Mouse (Mus musculus): ENCODE measurements at regions not wholly inside any gene's neighbourhood (a gene's known extent, or its start where the extent isn't known, plus 50 kb on each side); places are given as distances from the start of the nearest gene placed in this dataset.

DNA sequence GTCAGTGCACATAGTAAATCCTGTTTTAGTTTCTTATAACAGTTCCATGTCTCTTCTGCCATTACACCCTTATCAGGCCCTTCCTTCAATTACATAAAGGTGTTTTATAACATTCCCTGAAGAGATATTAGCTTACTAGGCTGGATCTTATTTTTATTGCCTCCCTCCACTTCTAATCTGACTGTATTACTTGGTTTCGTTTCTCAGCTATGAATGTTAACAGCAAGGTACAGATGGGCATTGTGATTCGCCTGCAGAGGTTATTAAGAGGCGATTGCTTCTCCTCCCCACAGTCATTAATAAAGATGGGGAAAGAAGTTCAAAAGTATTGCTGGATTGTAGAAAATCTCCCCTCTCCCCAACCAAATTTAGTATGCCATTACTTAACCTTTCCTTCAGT, 66.4 kb upstream of the Frg1 start:
- DNase-seq, result no peak

DNA sequence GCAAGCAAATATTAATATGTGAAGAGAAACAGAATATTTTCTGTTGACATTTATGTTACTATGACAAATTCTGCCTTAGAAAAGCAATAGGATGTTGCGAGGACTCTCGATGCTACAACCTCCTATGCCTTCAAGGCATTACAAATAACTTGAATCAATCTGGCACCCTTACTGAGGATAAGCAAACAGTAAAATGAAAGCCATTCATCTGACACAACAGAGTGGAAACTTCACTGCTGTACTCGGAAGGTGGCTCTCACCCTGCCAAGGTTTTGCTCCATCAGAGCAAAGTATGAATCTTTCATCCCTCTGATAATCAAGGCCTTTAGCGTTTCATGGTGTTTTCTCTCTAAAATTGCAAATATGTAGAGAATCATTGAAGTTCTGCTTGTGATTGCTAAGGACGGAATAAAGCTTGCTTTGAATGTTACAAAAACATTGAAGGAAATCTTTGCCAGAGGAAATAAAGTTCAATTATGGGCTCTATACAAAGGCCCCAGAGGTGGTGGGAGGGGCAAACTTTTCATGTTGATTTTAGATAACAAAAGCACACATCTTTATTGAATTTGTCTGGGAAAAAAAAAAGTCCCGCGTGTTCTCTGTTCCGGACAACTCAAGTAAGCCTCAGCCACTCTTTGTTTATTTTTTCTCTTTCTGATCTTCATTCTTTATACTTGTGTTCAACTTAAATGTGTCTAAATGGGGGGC, 56.3 kb upstream of the Frg1 start:
- DNase-seq, result no peak

DNA sequence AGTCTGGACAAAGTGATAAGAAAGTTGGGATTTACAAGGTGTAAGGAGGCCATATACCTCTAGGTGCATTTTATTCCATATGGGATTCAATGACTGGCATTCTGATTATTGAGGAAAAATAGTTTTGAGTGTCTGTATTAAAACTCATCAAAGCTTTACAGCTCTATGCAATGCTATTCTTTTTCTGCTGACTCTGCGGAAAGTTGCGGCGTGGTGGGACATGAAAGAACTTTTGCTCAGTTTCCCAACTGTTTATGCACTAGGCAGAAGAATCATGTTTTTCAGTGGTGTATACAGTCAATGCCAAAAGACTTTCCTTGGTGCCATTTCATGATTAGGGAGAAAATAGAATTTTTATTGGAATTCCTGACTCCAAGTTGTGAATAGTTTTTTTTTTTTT, 55.4 kb upstream of the Frg1 start:
- DNase-seq, result no peak

Data from cerebellum, adult 9-10 months (tissue).